Mouse (Mus musculus): Measurements from ENCODE around the gene Cbx6. TPM values are rescaled to one million over a fixed set of nuclear protein-coding genes. Genes with fewer than 3 reads are reported as not detected.
"Not testable (repeated sequence)": the region's sequence is repeated elsewhere in the genome, so short reads cannot be mapped to it uniquely, and the experiment has no call there.

Gene Cbx6
- total RNA-seq, 2 experiments from 2014 or later, result 41.0 to 43.1 TPM

DNA sequence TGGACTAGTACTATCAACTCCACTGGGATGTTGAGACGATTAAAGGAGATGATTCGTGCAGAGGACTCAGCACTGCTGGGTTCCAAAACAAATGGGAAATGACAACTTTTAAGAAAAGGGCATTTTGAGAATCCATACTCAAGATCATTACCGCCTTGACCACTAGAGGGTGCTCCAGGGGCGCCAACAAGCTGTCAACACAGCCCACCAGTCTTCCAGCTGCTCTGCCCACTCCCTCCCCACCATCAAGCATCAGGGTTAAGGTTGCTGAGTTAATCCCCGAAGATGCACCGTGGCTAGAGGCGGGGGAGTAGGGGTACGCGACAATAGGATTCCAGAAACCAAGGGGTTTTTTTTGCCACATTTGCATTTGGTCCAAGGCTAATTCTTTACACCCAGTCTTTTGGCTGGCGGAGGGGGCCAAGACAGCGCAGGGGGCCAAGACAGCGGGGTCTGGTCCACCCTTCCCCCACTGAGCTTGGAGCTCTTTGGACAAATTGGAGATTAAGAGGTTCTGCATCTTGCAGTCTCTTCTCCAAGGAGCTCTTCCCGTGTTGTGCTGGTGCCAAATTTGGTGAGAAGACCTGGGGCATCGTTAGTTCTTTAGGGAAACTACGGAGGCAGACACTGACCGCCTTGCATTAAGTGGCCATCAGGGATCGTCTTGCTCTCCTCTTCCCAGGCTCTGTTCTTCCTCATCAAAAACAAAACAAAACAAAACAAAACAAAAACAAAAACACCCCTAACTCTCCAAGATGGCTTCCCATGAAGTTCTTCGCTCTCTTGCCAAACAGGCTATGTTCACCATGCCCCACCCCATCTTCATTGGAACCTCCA lies 2.2 kb downstream of the Cbx6 start:
- DNase-seq (ENCODE audit: low spot score in 2 of 2), result peak; percentile 75 to 77

DNA sequence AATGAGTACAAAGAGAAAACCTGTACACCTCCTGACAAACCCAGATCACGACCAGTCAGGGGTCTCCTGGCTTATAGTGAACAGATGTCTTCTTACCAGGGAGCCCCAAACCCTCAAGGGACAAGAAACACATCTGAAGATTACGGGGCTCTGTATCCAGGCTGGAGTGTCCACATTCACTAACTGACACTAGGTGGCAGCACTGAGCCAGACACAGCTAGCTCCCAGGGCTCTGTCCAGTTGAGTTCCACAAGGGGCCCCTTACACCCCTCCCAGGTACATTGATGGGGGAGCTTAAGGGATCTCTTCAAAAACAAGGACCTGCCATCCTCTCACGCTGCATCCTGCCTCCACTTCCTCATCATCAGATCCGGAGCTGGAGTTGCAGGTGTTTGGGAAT lies 4.1 kb downstream of the Cbx6 start:
- peak; percentile 67 to 68 for DNase-seq (ENCODE audit: low spot score in 2 of 2)

GRCm38 (mm10) chr15:79829431-79829830 lies 5.1 kb downstream of the Cbx6 start:
- no peak for DNase-seq (ENCODE audit: low spot score in 2 of 2)

DNA sequence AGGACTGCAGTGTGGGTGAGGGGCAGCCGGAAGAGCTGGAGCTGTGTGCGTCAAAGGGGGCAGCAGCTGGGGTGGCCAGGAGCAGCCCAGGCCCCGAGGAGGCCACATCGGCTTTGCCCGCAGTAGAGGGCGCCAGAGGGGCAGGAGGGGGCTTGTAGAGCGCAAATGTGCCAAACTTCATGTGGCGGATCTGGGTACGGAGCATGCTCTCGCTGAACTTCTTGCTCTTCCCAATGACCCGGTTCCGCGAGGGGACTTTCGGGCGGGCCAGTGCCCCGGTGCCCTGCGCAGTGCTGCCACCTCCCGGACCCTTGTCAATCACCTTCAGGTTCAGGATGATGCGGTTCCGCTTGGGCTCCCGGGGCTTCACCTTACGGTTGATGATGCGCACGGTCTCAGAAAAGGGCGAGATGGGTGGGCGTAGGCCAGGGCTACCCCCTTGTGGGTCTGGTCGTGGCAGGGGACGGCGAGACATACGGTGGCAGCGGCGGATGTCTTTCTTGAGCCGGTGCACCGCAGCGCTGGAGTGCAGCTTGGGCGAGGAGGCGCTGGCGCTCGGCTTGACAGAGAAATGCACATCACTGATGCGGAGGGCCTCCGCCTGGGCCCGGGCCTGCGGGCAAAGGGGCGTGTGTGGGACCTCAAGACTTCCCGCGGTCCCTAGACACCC lies 6.0 kb downstream of the Cbx6 start:
- DNase-seq (ENCODE audit: low spot score in 2 of 2), result peak in 1 of 2 experiments; percentile 39

DNA sequence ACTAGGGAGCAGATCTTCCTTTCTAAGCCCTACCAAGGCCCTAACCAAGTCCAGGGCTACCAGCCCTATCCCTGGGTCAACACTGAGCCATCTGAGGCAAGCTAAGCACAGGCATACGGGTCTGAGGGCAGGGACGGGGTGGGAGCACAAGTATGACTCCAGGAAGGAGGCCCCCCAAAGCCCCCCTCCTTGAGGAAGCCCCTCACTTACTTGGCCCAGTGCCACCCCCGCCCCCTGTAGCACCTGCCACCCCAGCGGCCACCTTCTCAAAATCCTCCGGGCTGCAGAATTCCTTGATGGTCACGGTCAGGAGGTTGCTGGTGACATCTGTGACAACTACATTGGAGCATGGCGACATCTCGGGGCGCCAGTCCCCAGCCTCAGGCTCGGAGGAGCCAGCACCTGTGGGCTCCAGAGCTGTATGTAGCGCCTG lies 6.7 kb downstream of the Cbx6 start:
- no peak for DNase-seq (ENCODE audit: low spot score in 2 of 2)

GRCm38 (mm10) chr15:79827061-79827777 lies 7.3 kb downstream of the Cbx6 start:
- no peak for DNase-seq (ENCODE audit: low spot score in 2 of 2)

- no peak for DNase-seq (ENCODE audit: low spot score in 2 of 2)
These were observed 8.1 kb downstream of the Cbx6 start for GRCm38 (mm10) chr15:79826221-79826935.

DNA sequence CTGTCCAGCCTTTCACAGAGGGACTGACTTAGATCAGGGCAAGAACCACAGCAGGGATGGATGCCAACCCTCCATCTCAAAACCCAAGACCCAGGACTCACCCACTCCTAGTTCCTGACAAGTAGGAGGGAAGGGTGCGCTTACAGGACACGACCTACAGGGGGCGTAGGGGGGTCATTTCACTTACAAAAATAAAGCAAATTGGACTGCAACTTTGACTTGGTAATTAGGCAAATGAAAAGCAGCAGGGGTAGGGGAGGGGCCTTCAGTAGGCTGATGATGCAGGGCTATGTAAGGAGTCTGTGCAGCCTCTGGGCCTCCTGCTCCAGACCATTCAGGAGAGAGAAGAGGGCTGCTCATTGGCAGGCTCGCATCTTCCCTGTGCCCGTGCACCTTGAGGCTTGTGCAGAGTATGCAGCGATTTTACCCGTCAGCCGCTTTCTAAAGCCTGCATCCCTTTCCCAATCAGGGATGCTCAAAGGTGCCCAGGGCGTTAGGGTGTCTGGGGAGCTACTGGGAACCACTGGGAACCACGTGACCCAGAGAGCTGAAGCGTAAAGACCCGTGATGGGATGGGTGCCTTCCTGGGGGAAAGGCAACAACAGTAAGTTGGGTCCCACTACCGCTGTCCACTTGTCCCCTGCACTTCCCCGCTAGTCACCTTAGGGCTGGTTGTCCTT lies 9.2 kb downstream of the Cbx6 start:
- DNase-seq (ENCODE audit: low spot score in 2 of 2), result no peak

DNA sequence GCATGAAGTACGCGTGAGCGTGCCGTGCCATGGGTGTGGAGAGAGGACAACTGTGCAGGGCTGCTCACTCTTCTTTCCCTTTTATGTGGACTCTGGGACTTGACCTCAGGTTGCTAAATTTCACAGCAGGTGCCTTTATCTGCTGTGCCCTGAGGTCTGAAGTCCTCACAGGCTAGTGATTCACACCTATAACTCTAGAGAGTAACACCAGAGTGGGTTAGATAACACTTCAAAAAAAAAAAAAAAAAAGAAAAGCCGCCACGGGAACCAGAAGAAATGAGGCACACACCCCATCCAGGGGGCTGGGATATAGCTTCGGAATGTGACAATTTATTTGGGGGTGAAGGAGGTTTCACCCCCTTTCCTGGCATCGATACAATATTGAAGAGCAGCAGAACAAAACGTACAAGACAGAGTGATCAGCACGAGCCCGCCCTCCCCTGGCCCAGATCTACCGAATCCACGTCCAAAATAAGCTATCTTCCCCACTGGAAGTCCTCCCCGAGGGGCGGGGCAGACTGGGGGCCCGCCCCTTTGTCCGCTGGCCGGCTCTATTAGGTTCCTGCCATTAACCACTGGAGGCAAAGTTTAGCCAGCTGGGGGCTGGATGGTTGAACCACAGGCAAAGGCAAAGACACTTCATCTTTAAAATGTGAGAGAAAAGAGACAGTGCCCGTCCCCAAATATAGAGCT lies 10.8 kb downstream of the Cbx6 start:
- DNase-seq (ENCODE audit: low spot score in 2 of 2), result peak in 1 of 2 experiments; percentile 54

- no peak for DNase-seq (ENCODE audit: low spot score in 2 of 2)
These were observed 12.0 kb downstream of the Cbx6 start for GRCm38 (mm10) chr15:79822265-79823199.

DNA sequence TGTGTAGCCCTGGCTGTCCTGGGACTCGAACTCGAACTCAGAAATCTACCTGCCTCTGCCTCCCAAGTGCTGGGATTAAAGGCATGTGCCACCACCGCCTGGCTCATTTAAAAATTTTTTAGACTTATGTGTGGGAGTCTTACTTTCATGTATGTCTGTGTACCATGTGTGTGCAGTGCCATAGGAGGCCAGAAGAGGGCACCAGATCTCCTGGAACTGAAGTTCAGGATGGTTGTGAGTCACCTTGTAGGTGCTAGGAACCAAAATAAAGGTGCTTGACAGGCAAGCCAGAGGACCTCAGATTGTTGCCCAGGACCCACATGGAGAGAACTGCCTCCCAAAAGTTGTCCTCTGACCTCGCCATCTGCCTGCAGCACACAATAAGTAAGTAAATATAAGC lies 16.2 kb downstream of the Cbx6 start:
- DNase-seq (ENCODE audit: low spot score in 2 of 2), result no peak

GRCm38 (mm10) chr15:79813666-79814258 lies 20.7 kb downstream of the Cbx6 start:
- DNase-seq (ENCODE audit: low spot score in 2 of 2), result no peak

DNA sequence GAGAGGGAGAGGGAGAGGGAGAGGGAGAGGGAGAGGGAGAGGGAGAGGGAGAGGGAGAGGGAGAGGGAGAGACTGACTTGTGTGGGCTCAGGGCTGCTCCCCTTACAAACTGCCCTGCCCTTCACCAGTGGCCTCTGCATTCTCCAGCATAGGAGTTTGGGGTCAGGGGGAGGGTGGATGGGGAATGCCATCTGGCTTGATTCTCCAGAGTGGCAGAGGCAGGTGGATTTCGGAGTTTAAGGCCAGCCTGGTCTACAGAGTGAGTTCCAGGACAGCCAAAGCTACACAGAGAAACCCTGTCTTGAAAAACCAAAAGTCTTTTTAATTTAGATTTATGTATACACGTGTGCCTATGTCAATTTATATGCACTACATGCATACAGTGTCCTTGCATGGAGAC lies 21.6 kb downstream of the Cbx6 start:
- not testable (repeated sequence) for DNase-seq (ENCODE audit: low spot score in 2 of 2)

- DNase-seq (ENCODE audit: low spot score in 2 of 2), result no peak
These were observed 23.5 kb downstream of the Cbx6 start for GRCm38 (mm10) chr15:79810997-79811396.

DNA sequence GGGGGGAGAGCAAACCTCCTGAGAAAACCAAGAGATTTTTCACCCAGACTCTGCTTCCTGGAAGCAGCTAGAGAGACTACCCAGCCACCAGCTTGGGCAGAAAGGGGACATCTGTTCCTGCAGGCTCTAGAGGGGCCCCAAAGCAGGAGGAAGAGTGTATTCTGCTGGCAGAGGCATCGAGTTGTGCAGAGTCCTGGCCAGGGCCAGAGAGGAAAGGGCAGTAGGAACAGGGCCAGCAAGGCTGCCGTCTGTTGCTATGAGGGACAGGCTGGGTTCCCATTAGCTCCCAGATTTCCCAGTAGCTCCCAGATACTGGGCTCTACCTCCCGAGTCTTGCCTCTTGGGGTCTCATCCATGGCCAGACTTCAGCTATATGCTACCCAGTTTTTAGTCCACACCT lies 24.4 kb downstream of the Cbx6 start:
- no peak for DNase-seq (ENCODE audit: low spot score in 2 of 2)

GRCm38 (mm10) chr15:79808658-79809057 lies 25.8 kb downstream of the Cbx6 start:
- DNase-seq (ENCODE audit: low spot score in 2 of 2), result no peak

DNA sequence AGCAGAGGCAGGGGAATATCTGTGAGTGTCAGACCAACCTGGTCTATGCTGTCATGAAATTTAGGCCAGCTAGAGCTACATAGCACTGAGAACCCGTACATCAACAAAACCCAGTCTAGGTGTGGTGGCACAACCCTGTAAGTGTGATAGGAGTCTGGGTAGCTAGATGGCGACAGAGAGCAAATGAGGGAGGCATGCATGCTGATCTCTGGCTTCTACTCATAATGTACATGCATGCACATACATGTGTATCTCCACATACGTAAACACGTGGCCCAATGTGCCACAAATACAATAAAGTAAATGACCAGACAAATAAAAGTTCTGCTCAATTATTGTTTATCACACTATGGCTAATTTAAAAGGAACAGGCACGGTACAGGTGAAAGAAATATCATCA lies 26.4 kb downstream of the Cbx6 start:
- DNase-seq (ENCODE audit: low spot score in 2 of 2), result peak in 1 of 2 experiments; percentile 40

DNA sequence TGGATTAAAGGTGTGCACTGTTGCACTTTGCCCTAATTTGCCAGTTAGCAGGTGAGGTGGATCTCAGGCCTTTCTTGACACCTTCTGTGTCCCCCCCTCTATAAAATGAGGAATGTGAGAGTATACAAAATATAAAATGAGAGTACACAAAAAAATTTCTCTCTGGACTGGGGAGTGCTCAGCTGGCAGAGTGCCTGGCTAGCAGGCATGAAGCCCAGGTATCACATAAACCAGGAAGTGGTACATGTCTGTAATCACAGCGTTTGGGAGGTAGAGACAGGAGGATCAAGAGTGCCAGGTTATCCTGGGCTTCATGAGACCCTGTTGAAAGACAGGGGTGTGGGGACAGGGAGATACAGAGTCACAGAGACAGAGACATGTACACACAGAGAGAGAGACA lies 27.4 kb downstream of the Cbx6 start:
- no peak for DNase-seq (ENCODE audit: low spot score in 2 of 2)

Data from adrenal gland, adult 18-20 months (tissue).